13 mouse cellular contexts compared by ENCODE assay signal in genomic region chr9:65084198-65084807, GRCm38 (mm10). TPM values are rescaled to one million over a fixed set of nuclear protein-coding genes. Genes with fewer than 3 reads are reported as not detected.
A peak's percentile ranks its signal among the peaks of the same experiment; 100 is the strongest.
DNase-seq lines count a peak whose midpoint lies in the region; ATAC-seq and TF ChIP-seq lines count a peak whose summit lies in the region.
"Had no signal": no experiment of that assay in that cellular context is flagged by ENCODE, and none has a peak within 500 bp of the region (broad histone marks: within the 10 kb centered on the region; RNA-seq: fewer than 3 reads in every experiment).

No protein-coding gene starts in this region.

- 73% methylated on average over 7 of the region's 7 CpGs for WGBS in liver, embryonic 13.5 days (ENCODE audit: insufficient replicate concordance)
- WGBS in midbrain, embryonic 14.5 days: 86% methylated on average over 7 of the region's 7 CpGs
- WGBS in lung, postnatal 0 days: 64% methylated on average over 7 of the region's 7 CpGs

- H3K79me2 ChIP-seq in C2C12 (ENCODE audit: control insufficient read depth, insufficient read depth): no peaks in the 10 kb centered on the region

- no peak for TF ChIP-seq EP300 in lung, postnatal 0 days (IDR thresholded peaks at IDR 0.05)

- no peak overlapping the region for H3K9ac ChIP-seq in liver, embryonic 13.5 days
- H3K9ac ChIP-seq in midbrain, embryonic 14.5 days (replicated peaks; ENCODE audit: low read length): no peak overlapping the region
- no peak overlapping the region for H3K9ac ChIP-seq in lung, postnatal 0 days (replicated peaks; ENCODE audit: low read depth)

- no peak overlapping the region for H3K4me3 ChIP-seq in C2C12 (ENCODE audit: insufficient read depth, poor library complexity, severe bottlenecking)
- no peak overlapping the region for H3K4me3 ChIP-seq in liver, embryonic 13.5 days (replicated peaks)
- H3K4me3 ChIP-seq in midbrain, embryonic 14.5 days (replicated peaks; ENCODE audit: low read depth, low read length): no peak overlapping the region
- no peak overlapping the region for H3K4me3 ChIP-seq in lung, postnatal 0 days (ENCODE audit: low read depth, low read length)

- H3K27me3 ChIP-seq in C2C12 (ENCODE audit: control insufficient read depth, insufficient read depth, insufficient read length): no peaks in the 10 kb centered on the region
- H3K27me3 ChIP-seq in liver, embryonic 13.5 days: no peaks in the 10 kb centered on the region
- H3K27me3 ChIP-seq in midbrain, embryonic 14.5 days (ENCODE audit: control insufficient read depth, insufficient read depth, low read length): no peaks in the 10 kb centered on the region
- no peaks in the 10 kb centered on the region for H3K27me3 ChIP-seq in lung, postnatal 0 days (replicated peaks; ENCODE audit: insufficient read depth, low read length)
- H3K27me3 ChIP-seq: Patski had no signal

- no peaks in the 10 kb centered on the region for H3K79me3 ChIP-seq in C2C12 (ENCODE audit: low read depth)

- no peak overlapping the region for H3K4me2 ChIP-seq in liver, embryonic 13.5 days
- H3K4me2 ChIP-seq in midbrain, embryonic 14.5 days (ENCODE audit: low read length): no peak overlapping the region
- no peak overlapping the region for H3K4me2 ChIP-seq in lung, postnatal 0 days (replicated peaks; ENCODE audit: low read depth, low read length)

- no peak for TF ChIP-seq CTCF in C2C12 (IDR thresholded peaks at IDR 0.05; ENCODE audit: control insufficient read depth, insufficient read depth, insufficient read length)
- TF ChIP-seq CTCF in lung, postnatal 0 days (IDR thresholded peaks at IDR 0.05): no peak

- no peak overlapping the region for H3K27ac ChIP-seq in liver, embryonic 13.5 days
- H3K27ac ChIP-seq in midbrain, embryonic 14.5 days (replicated peaks; ENCODE audit: low read depth, low read length): no peak overlapping the region
- no peak overlapping the region for H3K27ac ChIP-seq in lung, postnatal 0 days (ENCODE audit: low read length)

- H3K36me3 ChIP-seq in C2C12 (ENCODE audit: control insufficient read depth, insufficient read depth): peaks cover 27% of the 10 kb centered on the region
- peaks cover 49% of the 10 kb centered on the region for H3K36me3 ChIP-seq in liver, embryonic 13.5 days
- H3K36me3 ChIP-seq in midbrain, embryonic 14.5 days (ENCODE audit: control insufficient read depth, insufficient read depth, low read length): peaks cover 45% of the 10 kb centered on the region
- H3K36me3 ChIP-seq in lung, postnatal 0 days (ENCODE audit: insufficient read depth, low read length): peaks cover 28% of the 10 kb centered on the region

- DNase-seq in adrenal gland, adult (ENCODE audit: inconsistent age in 2 of 2, low spot score in 1 of 2): peak; percentile 72 to 87
- no peak for DNase-seq in adrenal gland, postnatal 4 days (ENCODE audit: low spot score in 2 of 2)
- peak; percentile 71 for DNase-seq in adrenal gland, postnatal 14 days
- DNase-seq in liver, embryonic 13.5 days: no peak
- no peak for DNase-seq in midbrain, embryonic 14.5 days
- no peak for DNase-seq in lung, postnatal 0 days (ENCODE audit: low spot score)
- DNase-seq in layer of hippocampus, postnatal 36 days: no peak
- DNase-seq: gastrocnemius, postnatal 10 days; heart, postnatal 10 days; kidney, adult 9 months had no signal

- H3K4me1 ChIP-seq in liver, embryonic 13.5 days (replicated peaks): peaks cover 30% of the 10 kb centered on the region
- H3K4me1 ChIP-seq in midbrain, embryonic 14.5 days (ENCODE audit: control insufficient read depth, insufficient read depth, low read length): no peaks in the 10 kb centered on the region
- H3K4me1 ChIP-seq in lung, postnatal 0 days (ENCODE audit: insufficient read depth, low read depth, low read length): no peaks in the 10 kb centered on the region

- no peak overlapping the region for H3ac ChIP-seq in C2C12 (ENCODE audit: control insufficient read depth, insufficient read length, low read depth)

- peak; percentile 60 for ATAC-seq in liver, embryonic 13.5 days (ENCODE audit: low read depth)
- no peak for ATAC-seq in midbrain, embryonic 14.5 days (ENCODE audit: low FRiP score, low TSS enrichment)
- ATAC-seq in lung, postnatal 0 days: no peak
- ATAC-seq: Patski had no signal

- no peaks in the 10 kb centered on the region for H3K9me3 ChIP-seq in liver, embryonic 13.5 days (replicated peaks)
- no peaks in the 10 kb centered on the region for H3K9me3 ChIP-seq in midbrain, embryonic 14.5 days (ENCODE audit: control insufficient read depth, low read length)
- H3K9me3 ChIP-seq in lung, postnatal 0 days (ENCODE audit: low read length): no peaks in the 10 kb centered on the region

TF ChIP-seq in C2C12, 6 proteins besides CTCF, POLR2A, EP300 and RAD21:
- TF ChIP-seq USF1 (IDR thresholded peaks at IDR 0.05; ENCODE audit: low read depth) (peak; percentile 5), MYOG (IDR thresholded peaks at IDR 0.05; ENCODE audit: control insufficient read depth, extremely low read depth, insufficient read length) (no peak)

RNA-seq across cellular contexts. Expression of gene Igdcc4, which starts 17.0 kb away (rescaled TPM):
- total RNA-seq in adrenal gland, postnatal 4 days (2021): 10 to 100 TPM; 36.6 to 41.9 TPM
- 0.76 TPM for polyA plus RNA-seq in C2C12 (2012; fragmentation: generic; extraction: Trizol)
- total RNA-seq in adrenal gland, postnatal 14 days (2021): 18.3 and 23.2 TPM in 2 replicates
- polyA plus RNA-seq in liver, embryonic 13.5 days (2015; fragmentation: Nextera tagmentation; extraction: Ambion mirVana): 3.8 and 4.6 TPM in 2 replicates
- polyA plus RNA-seq in midbrain, embryonic 14.5 days (2014; fragmentation: Nextera tagmentation; extraction: Ambion mirVana): 14.9 and 17.3 TPM in 2 replicates
- 1.7 and 1.8 TPM in 2 replicates for polyA plus RNA-seq in lung, postnatal 0 days (2015; fragmentation: Nextera tagmentation; extraction: Ambion mirVana)
- total RNA-seq in layer of hippocampus, postnatal 36 days (2021): 10 to 100 TPM; 33.2 to 36.4 TPM

RNA-seq across cellular contexts. Expression of gene Dpp8, which starts 52.1 kb away (rescaled TPM):
- 10 to 100 TPM; 94.2 to 94.8 TPM for total RNA-seq in adrenal gland, postnatal 4 days (2021)
- 15.5 TPM for polyA plus RNA-seq in C2C12 (2012; fragmentation: generic; extraction: Trizol)
- 86.9 and 89.5 TPM in 2 replicates for total RNA-seq in adrenal gland, postnatal 14 days (2021)
- polyA plus RNA-seq in liver, embryonic 13.5 days (2015; fragmentation: Nextera tagmentation; extraction: Ambion mirVana): 16.3 and 21.2 TPM in 2 replicates
- polyA plus RNA-seq in midbrain, embryonic 14.5 days (2014; fragmentation: Nextera tagmentation; extraction: Ambion mirVana): 33.9 and 39.1 TPM in 2 replicates
- polyA plus RNA-seq in lung, postnatal 0 days (2015; fragmentation: Nextera tagmentation; extraction: Ambion mirVana): 17.2 and 20.1 TPM in 2 replicates
- total RNA-seq in layer of hippocampus, postnatal 36 days (2021): 100 to 1,000 TPM; 162 to 163 TPM

RNA-seq across cellular contexts. Expression of gene Igdcc3, which starts 56.7 kb away (rescaled TPM):
- total RNA-seq in adrenal gland, postnatal 4 days (2021): 1 to 10 TPM; 2.2 to 3.6 TPM
- polyA plus RNA-seq in C2C12 (2012; fragmentation: generic; extraction: Trizol): not detected
- 1.2 and 1.4 TPM in 2 replicates for total RNA-seq in adrenal gland, postnatal 14 days (2021)
- polyA plus RNA-seq in liver, embryonic 13.5 days (2015; fragmentation: Nextera tagmentation; extraction: Ambion mirVana): 0.15 TPM in 2 replicates
- 10.7 and 14.1 TPM in 2 replicates for polyA plus RNA-seq in midbrain, embryonic 14.5 days (2014; fragmentation: Nextera tagmentation; extraction: Ambion mirVana)
- polyA plus RNA-seq in lung, postnatal 0 days (2015; fragmentation: Nextera tagmentation; extraction: Ambion mirVana): 0.33 and 0.67 TPM in 2 replicates
- total RNA-seq in layer of hippocampus, postnatal 36 days (2021): 1 to 10 TPM; 3.1 to 4.4 TPM
- total RNA-seq: common myeloid progenitor, adult 5-6 weeks had no signal
- polyA plus RNA-seq: Patski had no signal

Comparison
In these comparisons a context has a peak if more than half of its experiments do, and no peak if none do; other contexts are left out.
1. DNase-seq: peak in adrenal gland, adult (2 of 2) and adrenal gland, postnatal 14 days (single experiment); none in adrenal gland, postnatal 4 days (0 of 2), liver, embryonic 13.5 days (single experiment), midbrain, embryonic 14.5 days (single experiment), lung, postnatal 0 days (single experiment) and layer of hippocampus, postnatal 36 days (0 of 2).